Mouse (Mus musculus) G1E (cell line): ENCODE measurements around the gene Rpp38.

Experiments used
- CTCF ChIP-seq: IDR thresholded peaks from 2 replicates; pipeline ENCODE4 v1.5.1; 2012; ENCODE audit warnings: low read depth, low read length, inconsistent platforms, mixed read lengths
- GATA1 ChIP-seq: IDR thresholded peaks from 2 replicates; pipeline ENCODE4 v1.6.1; 2012; ENCODE audit warnings: borderline replicate concordance, low read length, inconsistent platforms, mixed read lengths
- POLR2AphosphoS5 ChIP-seq: IDR thresholded peaks from 2 replicates; pipeline ENCODE4 v1.6.1; 2012; ENCODE audit warnings: low read depth, low read length, inconsistent platforms; ENCODE audit not compliant: insufficient replicate concordance
- TAL1 ChIP-seq: conservative IDR thresholded peaks from 2 replicates; pipeline ENCODE4 v1.6.1; 2012; ENCODE audit warnings: low read depth, low read length, inconsistent platforms, mixed read lengths

DNA sequence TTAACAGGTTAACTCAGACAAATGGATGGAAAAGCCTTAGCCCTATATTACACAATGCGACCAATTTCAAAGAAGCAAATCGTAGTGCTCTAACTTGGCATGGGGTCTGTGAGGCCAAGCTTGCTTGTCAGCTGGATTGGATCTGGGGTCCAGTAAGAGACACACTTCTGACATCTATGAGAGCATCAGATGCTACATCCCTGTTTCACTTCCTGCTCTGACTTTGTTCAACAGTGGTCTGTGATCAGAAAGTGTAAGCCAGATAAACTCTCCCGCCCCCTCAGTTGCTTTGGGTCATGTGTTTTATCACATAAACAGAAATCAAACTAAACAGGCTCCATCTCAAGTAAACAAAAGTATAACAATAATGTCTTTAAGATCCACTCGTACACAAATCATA lies 16.0 kb upstream of the Rpp38 start:
- TF ChIP-seq CTCF: no peak
- no peak for TF ChIP-seq GATA1
- no peak for TF ChIP-seq TAL1
- TF ChIP-seq POLR2AphosphoS5: no peak
